Mouse (Mus musculus): ENCODE data around the gene Ccdc137. TPM values are rescaled to one million over a fixed set of nuclear protein-coding genes. Genes with fewer than 3 reads are reported as not detected.
"Not testable (repeated sequence)": the region's sequence is repeated elsewhere in the genome, so short reads cannot be mapped to it uniquely, and the experiment has no call there.

The Ccdc137 gene
- 24.6 TPM for polyA plus RNA-seq (2012; fragmentation: generic; extraction: Trizol)
- long read RNA-seq, experiment 1, transcript Ccdc137-201 (6 exons, 2,778 nt): major isoform, 10 of 14 reads
- long read RNA-seq, experiment 1, partial matches to known transcripts: 0 of 14 reads
- long read RNA-seq, experiment 1, other reads (novel, unspliced or antisense): 4 of 14 reads
- long read RNA-seq, experiment 2, transcript Ccdc137-201 (6 exons, 2,778 nt): major isoform, 100 of 120 reads
- long read RNA-seq, experiment 2, partial matches to known transcripts: 8 of 120 reads
- long read RNA-seq, experiment 2, other reads (novel, unspliced or antisense): 11 of 120 reads

DNA sequence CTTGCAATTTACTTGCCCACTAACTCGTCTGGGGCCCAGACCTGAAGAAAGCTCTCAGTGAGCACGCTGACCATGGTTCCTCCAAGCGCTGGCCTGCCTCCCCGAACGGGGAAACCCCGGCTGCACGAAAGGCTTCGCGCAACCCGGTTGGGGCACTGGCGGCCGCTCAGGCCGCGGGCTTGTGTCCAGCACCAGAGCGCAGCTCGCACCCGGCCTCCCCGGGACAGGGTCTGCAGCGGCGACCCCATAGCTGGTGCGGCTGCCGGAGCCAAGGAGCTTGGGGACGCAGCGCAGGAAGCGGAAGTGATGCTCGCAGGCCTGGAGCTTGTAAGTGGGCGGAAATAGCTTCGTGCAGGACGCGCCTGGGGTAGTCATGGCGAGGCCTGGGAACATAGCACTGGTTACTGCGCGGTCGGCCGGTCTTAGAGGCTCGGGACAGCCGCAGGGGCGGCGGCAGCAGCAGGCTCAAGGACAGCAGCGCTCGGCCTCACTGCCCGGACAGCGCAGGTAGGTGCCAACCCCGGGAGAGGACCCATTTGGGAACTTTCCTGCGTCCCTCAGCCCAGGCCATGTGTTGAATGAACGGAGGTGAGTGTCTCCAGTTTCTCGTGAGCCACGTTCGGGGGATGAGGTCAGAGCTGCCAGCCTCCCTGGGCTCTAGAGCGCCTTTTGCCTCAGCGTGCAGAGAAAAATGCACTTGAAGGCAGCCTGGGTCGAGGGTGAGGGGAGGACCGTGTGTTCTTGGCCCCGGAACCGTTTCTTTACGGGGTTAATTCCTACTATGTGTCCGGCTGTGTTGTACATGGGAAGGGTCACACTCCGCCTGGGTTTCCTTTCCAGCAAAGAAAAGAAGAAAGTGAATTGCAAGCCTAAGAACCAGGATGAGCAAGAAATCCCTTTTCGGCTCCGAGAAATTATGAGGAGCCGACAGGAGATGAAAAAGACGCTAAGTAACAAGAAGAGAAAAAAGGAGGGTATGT lies at the start of gene Ccdc137, which contains the start of gene Oxld1:
Ccdc137 (plus strand) TSS at position 344 of the 980 bp plus-strand sequence.
Oxld1 (minus strand) TSS at position 297 of the 980 bp plus-strand sequence.
- Histone ChIP-seq H3K79me2 (ENCODE audit: control insufficient read depth, insufficient read depth) (peaks cover 51% of the 10 kb centered on the region), H3K36me3 (ENCODE audit: control insufficient read depth, insufficient read depth) (peaks cover 37% of the 10 kb centered on the region), H3ac (ENCODE audit: control insufficient read depth, insufficient read length, low read depth) (peak within 1 kb of the TSS; percentile 88), H3K4me3 (ENCODE audit: insufficient read depth, poor library complexity, severe bottlenecking) (peak within 1 kb of the TSS; percentile 94), H3K79me3 (ENCODE audit: low read depth) (peaks cover 25% of the 10 kb centered on the region), H3K27me3 (ENCODE audit: control insufficient read depth, insufficient read depth, insufficient read length) (no peaks in the 10 kb centered on the region)
- peak; percentile 68 for TF ChIP-seq MAX (IDR thresholded peaks at IDR 0.05)
- TF ChIP-seq MYOD1 (IDR thresholded peaks at IDR 0.05; ENCODE audit: control insufficient read depth, insufficient read length, low read depth): no peak
- no peak for TF ChIP-seq CTCF (IDR thresholded peaks at IDR 0.05; ENCODE audit: control insufficient read depth, insufficient read depth, insufficient read length)
- TF ChIP-seq CEBPB (IDR thresholded peaks at IDR 0.05; ENCODE audit: low read depth): no peak
- TF ChIP-seq MYOG (IDR thresholded peaks at IDR 0.05; ENCODE audit: control insufficient read depth, extremely low read depth, insufficient read length): no peak
- no peak for TF ChIP-seq FOSL1 (IDR thresholded peaks at IDR 0.05; ENCODE audit: insufficient read depth, low read length, poor library complexity, severe bottlenecking)
- TF ChIP-seq USF1 (IDR thresholded peaks at IDR 0.05; ENCODE audit: low read depth): no peak

DNA sequence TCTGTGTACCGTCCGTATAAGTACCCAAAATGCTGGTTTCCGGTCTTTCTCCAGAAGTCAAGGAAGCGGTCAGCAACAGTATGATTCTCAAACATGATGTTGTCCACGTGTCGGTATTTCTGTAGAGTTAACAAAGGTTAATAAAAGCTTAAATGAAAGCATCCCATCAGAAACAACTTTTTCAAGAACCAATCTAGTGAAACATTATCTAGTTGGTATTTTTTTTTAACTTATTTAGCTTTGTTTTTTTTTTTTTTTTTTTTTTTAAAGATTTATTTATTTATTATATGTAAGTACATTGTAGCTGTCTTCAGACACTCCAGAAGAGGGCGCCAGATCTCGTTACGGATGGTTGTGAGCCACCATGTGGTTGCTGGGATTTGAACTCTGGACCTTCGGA lies 44.3 kb upstream of the Ccdc137 start:
- H3ac ChIP-seq (ENCODE audit: control insufficient read depth, insufficient read length, low read depth); H3K79me3 ChIP-seq (ENCODE audit: low read depth); H3K4me3 ChIP-seq (ENCODE audit: insufficient read depth, poor library complexity, severe bottlenecking); H3K79me2 ChIP-seq (ENCODE audit: control insufficient read depth, insufficient read depth); H3K27me3 ChIP-seq (ENCODE audit: control insufficient read depth, insufficient read depth, insufficient read length): not testable (repeated sequence)
- peaks cover 98% of the 10 kb centered on the region for H3K36me3 ChIP-seq (ENCODE audit: control insufficient read depth, insufficient read depth)

DNA sequence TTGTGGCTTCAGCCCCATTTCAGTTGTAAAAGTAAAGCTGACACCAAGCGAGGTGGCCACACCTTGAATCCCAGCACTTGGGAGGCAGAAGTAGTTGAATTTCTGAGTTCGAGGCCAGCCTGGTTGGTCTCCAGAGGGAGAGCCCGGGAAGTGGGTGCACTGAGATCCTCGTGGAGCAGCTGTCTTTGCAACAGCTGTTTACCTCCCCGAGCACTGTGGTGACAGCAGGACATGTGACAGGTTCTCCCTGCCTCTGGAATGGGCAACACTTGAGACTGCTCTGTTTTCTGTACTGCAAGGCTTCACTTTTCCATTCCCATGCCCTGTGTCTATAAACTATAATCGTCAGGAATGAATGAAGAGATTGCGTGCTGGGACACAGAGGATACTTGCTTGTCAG lies 40.1 kb upstream of the Ccdc137 start:
- H3K27me3 ChIP-seq (ENCODE audit: control insufficient read depth, insufficient read depth, insufficient read length): no peaks in the 10 kb centered on the region
- no peak overlapping the region for H3K4me3 ChIP-seq (ENCODE audit: insufficient read depth, poor library complexity, severe bottlenecking)
- peaks cover 98% of the 10 kb centered on the region for H3K36me3 ChIP-seq (ENCODE audit: control insufficient read depth, insufficient read depth)
- no peak overlapping the region for H3ac ChIP-seq (ENCODE audit: control insufficient read depth, insufficient read length, low read depth)
- H3K79me3 ChIP-seq (ENCODE audit: low read depth): peaks cover 7% of the 10 kb centered on the region
- peaks cover 29% of the 10 kb centered on the region for H3K79me2 ChIP-seq (ENCODE audit: control insufficient read depth, insufficient read depth)
- no peak for TF ChIP-seq CEBPB (IDR thresholded peaks at IDR 0.05; ENCODE audit: low read depth)
- TF ChIP-seq FOSL1 (IDR thresholded peaks at IDR 0.05; ENCODE audit: insufficient read depth, low read length, poor library complexity, severe bottlenecking): no peak
- no peak for TF ChIP-seq USF1 (IDR thresholded peaks at IDR 0.05; ENCODE audit: low read depth)
- no peak for TF ChIP-seq MYOG (IDR thresholded peaks at IDR 0.05; ENCODE audit: control insufficient read depth, extremely low read depth, insufficient read length)
- TF ChIP-seq MYOD1 (IDR thresholded peaks at IDR 0.05; ENCODE audit: control insufficient read depth, insufficient read length, low read depth): no peak
- no peak for TF ChIP-seq CTCF (IDR thresholded peaks at IDR 0.05; ENCODE audit: control insufficient read depth, insufficient read depth, insufficient read length)
- no peak for TF ChIP-seq MAX (IDR thresholded peaks at IDR 0.05)

DNA sequence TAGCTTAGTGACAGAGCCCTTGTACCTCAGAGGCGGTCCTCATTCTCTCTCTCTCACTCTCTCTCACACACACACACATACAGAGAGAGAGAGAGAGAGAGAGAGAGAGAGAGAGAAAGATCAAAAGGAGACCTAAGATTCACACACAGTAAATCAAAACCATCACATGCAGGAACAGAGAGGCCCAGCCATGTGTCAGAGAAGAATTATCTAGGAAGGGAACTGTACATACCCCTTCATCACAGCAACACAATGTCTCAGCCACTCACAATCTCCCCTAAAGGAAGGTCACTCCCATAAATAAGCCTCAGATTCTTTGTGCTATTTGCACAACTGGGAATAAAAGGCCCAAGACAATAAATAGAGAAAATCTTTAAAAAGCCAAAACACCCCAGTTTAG lies 39.3 kb upstream of the Ccdc137 start:
- no peak for TF ChIP-seq FOSL1 (IDR thresholded peaks at IDR 0.05; ENCODE audit: insufficient read depth, low read length, poor library complexity, severe bottlenecking)
- TF ChIP-seq MAX (IDR thresholded peaks at IDR 0.05): no peak
- no peak for TF ChIP-seq CEBPB (IDR thresholded peaks at IDR 0.05; ENCODE audit: low read depth)
- TF ChIP-seq MYOG (IDR thresholded peaks at IDR 0.05; ENCODE audit: control insufficient read depth, extremely low read depth, insufficient read length): no peak
- TF ChIP-seq CTCF (IDR thresholded peaks at IDR 0.05; ENCODE audit: control insufficient read depth, insufficient read depth, insufficient read length): no peak
- no peak for TF ChIP-seq MYOD1 (IDR thresholded peaks at IDR 0.05; ENCODE audit: control insufficient read depth, insufficient read length, low read depth)
- no peak for TF ChIP-seq USF1 (IDR thresholded peaks at IDR 0.05; ENCODE audit: low read depth)
- peaks cover 14% of the 10 kb centered on the region for H3K79me3 ChIP-seq (ENCODE audit: low read depth)
- H3ac ChIP-seq (ENCODE audit: control insufficient read depth, insufficient read length, low read depth): no peak overlapping the region
- peaks cover 36% of the 10 kb centered on the region for H3K79me2 ChIP-seq (ENCODE audit: control insufficient read depth, insufficient read depth)
- H3K27me3 ChIP-seq (ENCODE audit: control insufficient read depth, insufficient read depth, insufficient read length): no peaks in the 10 kb centered on the region
- peaks cover 98% of the 10 kb centered on the region for H3K36me3 ChIP-seq (ENCODE audit: control insufficient read depth, insufficient read depth)
- H3K4me3 ChIP-seq (ENCODE audit: insufficient read depth, poor library complexity, severe bottlenecking): no peak overlapping the region

DNA sequence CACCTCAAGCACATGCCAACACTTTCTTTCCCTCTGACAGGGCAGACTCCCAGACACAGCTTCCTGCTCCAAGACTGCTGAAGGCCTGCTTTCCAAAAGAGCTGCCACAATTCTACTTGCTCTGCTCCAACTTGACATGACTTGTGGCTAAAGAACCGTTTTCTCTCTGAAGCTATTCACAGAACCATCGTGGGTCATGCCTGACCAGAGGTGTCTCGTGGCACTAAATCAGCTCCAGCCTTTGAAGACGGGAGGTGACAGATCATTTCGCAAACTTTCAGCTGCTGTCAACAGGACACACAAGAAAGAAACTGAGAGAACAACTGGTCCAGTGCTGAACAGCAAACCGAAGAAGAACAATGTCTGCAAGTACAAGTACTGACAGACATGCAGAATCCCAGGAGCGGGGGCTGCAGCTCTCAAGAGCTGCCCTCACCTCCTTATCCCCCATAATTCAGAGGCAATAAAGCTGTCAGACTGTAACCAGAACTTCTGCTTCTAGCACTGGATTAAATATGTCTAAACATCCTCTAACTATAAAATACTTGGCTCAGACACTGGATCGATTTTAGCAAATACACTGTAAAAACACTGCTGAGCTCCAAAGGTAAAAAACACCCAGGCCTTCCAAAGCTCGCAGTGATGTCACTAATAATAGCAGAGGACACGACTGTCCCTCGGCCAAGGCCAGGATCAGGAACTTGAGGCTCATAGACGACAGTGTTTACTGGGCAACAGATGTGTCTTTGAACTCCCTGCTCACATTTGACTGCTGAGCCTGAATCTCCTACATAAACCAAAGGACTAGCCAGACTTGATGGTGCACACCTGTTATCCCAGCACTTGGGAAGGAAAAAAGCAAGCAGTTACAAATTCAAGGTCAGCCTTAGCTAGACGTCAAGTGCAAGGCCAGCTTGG lies 35.0 kb upstream of the Ccdc137 start:
- H3K4me3 ChIP-seq (ENCODE audit: insufficient read depth, poor library complexity, severe bottlenecking): no peak overlapping the region
- no peak for TF ChIP-seq MYOG (IDR thresholded peaks at IDR 0.05; ENCODE audit: control insufficient read depth, extremely low read depth, insufficient read length)
- TF ChIP-seq USF1 (IDR thresholded peaks at IDR 0.05; ENCODE audit: low read depth): no peak
- no peak for TF ChIP-seq CTCF (IDR thresholded peaks at IDR 0.05; ENCODE audit: control insufficient read depth, insufficient read depth, insufficient read length)
- TF ChIP-seq MAX (IDR thresholded peaks at IDR 0.05): no peak
- peaks cover 96% of the 10 kb centered on the region for H3K36me3 ChIP-seq (ENCODE audit: control insufficient read depth, insufficient read depth)
- H3K79me3 ChIP-seq (ENCODE audit: low read depth): peaks cover 39% of the 10 kb centered on the region
- H3ac ChIP-seq (ENCODE audit: control insufficient read depth, insufficient read length, low read depth): no peak overlapping the region
- H3K79me2 ChIP-seq (ENCODE audit: control insufficient read depth, insufficient read depth): peaks cover 79% of the 10 kb centered on the region
- no peaks in the 10 kb centered on the region for H3K27me3 ChIP-seq (ENCODE audit: control insufficient read depth, insufficient read depth, insufficient read length)

All from C2C12 (cell line).